Mouse (Mus musculus) layer of hippocampus, postnatal 25 days (tissue): Measurements from ENCODE around the gene Dnaja2. TPM values are rescaled to one million over a fixed set of nuclear protein-coding genes. Genes with fewer than 3 reads are reported as not detected.

Experiments
- DNase-seq, 2 experiments: peaks; one replicate each; pipeline ENCODE4 v3.0.0; 2022; ENCODE audit warnings: mixed read lengths in 2 of 2, low spot score in 1 of 2; ENCODE audit errors: extremely low spot score in 1 of 2
- total RNA-seq, 2 experiments: library from RNA; stranded (reverse); gene quantifications; 2 replicates each; pipeline ENCODE4 v1.2.3; 2021

The Dnaja2 gene
- total RNA-seq, 2 experiments from 2014 or later: 194 to 202 TPM

DNA sequence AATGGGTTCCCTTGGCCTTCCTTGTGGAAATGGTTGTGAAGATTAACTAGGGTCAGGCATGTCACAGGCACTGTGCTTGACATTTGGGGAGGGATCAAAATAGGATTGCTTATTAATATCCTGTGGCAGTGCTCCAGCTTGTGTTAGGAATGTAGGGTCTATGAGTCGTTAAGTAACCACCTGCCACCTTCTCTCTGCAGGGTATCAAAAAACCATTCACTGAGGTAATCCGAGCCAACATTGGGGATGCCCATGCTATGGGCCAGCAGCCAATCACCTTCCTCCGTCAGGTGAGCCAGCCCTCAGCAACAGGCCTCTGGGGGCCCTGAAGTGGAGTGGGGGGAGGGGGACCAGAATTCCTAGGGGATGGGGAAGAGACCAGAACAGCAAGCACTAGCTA lies 52.1 kb downstream of the Dnaja2 start:
- no peak for DNase-seq

DNA sequence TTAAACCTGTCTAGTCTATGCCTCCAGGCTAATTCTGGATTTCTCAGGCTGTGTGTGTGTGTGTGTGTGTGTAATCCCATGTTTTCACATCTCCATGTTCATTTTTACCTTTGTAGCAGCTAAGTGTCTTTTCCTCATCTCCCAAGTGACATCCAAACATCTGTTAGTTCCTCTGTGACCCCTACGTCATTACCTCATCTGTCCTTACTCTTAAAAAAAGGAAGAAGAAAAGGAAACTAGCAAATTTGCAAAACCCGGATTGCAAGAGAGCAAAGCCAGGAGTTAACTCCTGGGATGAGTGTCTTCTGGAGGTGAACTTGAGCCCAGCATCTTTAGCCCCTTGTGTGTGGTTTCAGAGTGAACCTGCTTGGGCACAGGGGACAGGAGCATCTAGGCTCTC lies 52.8 kb downstream of the Dnaja2 start:
- no peak for DNase-seq

GRCm38 (mm10) chr8:85500955-85501685 lies 54.0 kb downstream of the Dnaja2 start:
- no peak for DNase-seq

DNA sequence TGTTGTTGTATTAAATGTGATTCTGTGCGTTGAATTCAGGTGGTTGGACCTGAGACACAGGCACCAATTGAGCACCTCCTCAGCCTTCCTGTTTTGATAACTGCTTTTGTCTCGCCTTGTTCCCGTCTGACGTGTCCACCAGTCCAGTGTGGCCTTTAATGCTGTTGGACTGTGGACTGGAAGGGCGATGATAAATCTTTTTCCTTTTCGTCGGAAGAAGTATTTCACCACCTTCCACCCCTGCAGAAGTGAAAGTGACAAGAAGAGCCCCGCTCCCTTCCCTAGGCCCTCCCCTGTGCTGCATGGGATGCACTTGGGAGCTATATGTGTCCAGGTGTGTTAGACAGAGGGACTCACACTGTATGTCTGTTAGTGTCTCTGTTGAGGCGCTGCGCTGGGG lies 54.7 kb downstream of the Dnaja2 start:
- no peak for DNase-seq

DNA sequence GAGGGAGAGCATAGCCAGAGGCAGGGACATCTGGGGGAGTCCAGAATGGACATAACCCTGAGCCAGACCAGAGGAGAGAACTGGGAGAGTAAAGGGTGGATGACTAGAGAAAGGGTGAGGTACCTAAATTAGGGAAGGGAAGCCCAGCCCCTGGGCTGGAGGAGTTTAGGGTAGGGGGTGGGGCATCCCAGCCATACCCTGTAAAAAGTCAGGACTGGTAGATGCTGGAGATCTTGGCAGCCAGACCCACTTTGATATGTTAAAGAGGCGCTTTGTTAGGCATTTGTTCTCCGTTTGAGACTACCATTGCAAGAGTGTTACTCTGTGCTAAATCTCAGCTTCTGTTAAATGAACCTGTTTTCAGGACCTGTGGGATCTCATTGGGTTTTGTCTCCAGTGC lies 56.6 kb downstream of the Dnaja2 start:
- no peak for DNase-seq

DNA sequence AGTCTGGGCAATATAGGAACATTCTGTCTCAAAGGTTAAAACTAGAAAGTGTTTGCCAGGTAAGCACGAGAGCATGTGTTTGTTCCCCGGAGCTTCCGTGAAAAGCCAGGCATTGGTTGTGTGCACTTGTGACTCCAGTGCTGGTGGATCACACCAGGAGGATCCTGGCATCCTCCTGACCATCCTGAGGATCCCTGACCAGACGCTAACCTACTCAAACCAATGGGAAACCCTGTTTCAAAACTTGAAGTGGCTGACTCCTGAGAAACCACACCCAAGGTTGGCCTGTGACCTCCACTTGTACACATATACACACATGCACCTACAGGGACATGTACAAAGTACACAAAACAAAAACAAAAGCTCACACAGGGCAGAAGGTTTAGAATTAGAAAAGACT lies 58.4 kb downstream of the Dnaja2 start:
- DNase-seq: no peak

DNA sequence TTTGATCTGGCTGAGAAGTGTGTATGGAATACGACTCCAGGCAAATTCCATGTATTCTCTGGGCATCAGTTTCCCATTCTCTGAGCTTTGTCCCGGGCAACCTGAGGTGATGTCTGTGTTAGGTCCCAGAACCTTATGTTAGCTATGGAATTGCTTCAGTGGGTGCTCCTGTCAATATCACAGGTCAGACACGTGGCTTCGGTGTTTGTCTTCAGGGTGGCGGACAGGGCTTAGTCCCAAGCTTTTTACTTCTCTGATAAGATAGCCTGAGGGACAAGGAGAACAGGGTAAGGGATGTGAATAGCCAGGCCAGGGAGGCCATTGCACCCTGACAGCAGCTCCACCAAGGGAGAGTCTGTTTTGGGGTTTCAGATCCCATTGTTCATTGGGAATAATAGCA lies 59.0 kb downstream of the Dnaja2 start:
- no peak for DNase-seq

DNA sequence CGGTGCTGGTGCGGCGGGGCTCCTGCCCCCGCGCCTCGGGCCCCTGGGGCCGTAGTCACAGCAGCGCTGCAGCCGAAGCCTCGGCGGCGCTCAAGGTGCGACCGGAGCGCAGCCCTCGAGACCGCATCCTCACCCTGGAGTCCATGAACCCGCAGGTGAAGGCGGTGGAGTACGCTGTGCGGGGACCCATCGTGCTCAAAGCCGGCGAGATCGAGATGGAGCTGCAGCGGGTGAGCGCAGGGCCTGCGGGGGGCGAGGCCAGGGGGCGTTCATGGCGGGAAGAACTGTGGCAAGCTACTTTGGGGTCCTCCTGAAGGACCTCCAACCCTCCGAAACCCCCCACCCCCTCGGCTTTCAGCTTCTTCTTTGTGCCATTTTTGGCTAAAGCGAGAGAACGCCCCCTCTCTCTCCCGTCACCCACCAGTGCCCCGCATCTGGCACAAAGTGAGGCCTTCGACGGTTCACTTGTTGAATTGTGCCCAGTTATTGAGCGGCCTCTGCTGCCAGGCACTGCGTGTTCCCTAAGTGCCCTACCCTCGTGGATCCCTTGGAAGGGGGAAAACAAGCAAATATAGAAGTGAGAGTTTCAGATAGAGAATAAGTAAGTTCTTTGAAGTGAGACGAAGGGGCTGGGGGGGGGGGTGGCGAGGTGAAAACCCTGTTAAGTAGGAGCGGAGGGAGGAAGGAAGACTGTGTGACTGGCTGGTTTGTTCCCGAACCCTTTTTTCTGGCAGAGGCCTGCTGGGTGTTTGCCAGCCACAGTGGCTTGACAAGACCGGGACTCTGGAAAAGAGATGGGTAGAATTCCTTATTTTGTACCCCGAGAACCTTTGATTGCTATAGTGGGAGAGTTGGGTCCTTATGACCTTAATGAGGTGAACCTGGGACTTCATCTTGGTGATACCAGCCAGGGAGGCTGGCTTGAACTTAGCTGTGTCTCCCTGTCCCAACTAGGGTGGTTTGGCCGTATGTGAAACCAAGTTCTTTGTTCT lies 61.9 kb downstream of the Dnaja2 start:
- peak in 1 of 2 experiments; percentile 56 for DNase-seq

DNA sequence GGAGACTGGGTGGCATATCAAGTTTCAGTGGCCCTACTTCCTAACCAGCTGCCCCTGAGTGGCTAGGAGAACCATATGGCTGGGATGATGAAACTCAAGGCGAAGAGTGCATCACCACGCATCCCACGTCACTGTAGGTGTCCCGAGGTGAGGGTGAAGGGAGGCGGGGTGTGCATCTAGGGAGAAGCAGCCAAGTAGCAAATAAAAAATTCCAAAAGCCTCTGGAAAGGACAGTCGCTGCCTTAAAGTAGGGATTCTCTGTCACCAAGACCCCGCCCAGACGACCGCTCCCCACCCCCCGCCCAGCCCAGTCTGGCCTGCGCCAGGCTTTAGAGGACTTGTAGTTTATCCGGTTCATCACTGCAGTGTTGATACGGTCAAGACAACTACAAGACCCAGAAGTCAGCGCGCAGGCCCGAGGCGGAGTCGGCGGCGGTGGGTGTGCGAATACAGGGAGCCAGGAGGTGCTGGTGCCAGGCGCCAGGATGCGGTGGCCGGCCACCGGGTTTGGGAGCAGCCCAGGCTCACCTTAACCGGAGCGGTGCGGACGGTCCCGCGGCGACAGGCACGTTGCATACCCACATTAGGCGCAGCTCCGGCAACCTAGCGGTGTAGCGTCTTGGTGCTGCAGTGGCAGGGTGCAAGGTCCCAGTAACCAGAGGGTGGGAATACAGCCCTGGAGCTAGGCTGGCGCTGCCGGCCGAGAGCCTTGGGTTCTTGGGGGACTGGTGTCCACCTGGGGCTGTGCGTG lies 62.8 kb downstream of the Dnaja2 start, which contains the start of gene Gpt2:
Gene Gpt2 (plus strand): TSS at position 452 of the 751 bp plus-strand sequence.
- DNase-seq: peak; percentile 83 to 86

- no peak for DNase-seq
Measured at GRCm38 (mm10) chr8:85489546-85489945, 65.6 kb downstream of the Dnaja2 start.

- DNase-seq: no peak
Measured at GRCm38 (mm10) chr8:85488631-85489030, 66.5 kb downstream of the Dnaja2 start.

DNA sequence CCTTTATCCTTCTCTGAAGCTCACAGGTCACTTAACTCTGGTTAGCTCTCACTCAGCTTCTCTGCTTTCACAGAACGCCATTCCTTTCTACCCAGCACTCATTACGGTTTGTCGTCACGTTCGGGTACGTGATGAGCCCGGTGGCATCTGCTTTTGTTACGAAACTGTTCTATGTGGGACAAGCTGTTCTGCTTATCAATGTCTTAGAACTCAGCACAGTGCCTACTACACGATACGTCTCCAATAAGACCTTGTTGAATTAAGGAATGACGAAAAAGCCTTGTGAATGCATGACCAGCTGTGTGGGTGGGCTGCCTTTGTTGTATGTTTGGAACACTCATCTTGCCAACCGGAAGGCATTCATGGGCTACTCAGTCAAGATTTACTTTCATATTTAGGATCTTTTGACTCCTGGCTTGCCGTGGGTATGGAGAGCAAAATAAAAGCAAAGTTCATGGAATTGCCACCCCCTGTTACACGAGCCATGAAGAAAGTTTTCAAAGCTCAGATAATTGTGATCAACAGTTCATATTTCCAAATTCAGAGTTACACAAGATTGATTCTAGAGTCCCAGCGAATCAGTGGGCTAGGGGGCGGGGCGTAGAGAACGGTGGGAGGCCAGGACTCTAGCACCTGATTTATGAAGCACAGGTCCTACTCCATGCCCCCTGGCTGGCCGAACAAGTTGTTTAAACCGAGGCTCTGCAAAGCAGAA lies 67.1 kb downstream of the Dnaja2 start:
- no peak for DNase-seq

Other genes with a start within 250 kb of the Dnaja2 start
- gene Mylk3, start 169.0 kb downstream of the Dnaja2 start, total RNA-seq: 1 to 10 TPM; 2.2 to 2.4 TPM
- 10 to 100 TPM; 17.3 to 19.8 TPM for gene 4921524J17Rik, start 122.5 kb downstream of the Dnaja2 start, total RNA-seq
- 10 to 100 TPM; 61.8 to 80.8 TPM for gene Gpt2, start 62.8 kb downstream of the Dnaja2 start, total RNA-seq
- gene Neto2, start 145.6 kb upstream of the Dnaja2 start, total RNA-seq: 10 to 100 TPM; 40.4 to 46.9 TPM